Mouse (Mus musculus) megakaryocyte-erythroid progenitor cell, adult 5-6 weeks (primary cell): ENCODE measurements at regions not wholly inside any gene's neighbourhood (a gene's known extent, or its start where the extent isn't known, plus 50 kb on each side); places are given as distances from the start of the nearest gene placed in this dataset.
"Not testable (repeated sequence)": the region's sequence is repeated elsewhere in the genome, so short reads cannot be mapped to it uniquely, and the experiment has no call there.

Experiments used
- ATAC-seq: replicated peaks from 2 replicates; pipeline ENCODE4 v1.8.0; 2016; ENCODE audit warnings: mild to moderate bottlenecking, inconsistent platforms; ENCODE audit not compliant: severe bottlenecking, poor library complexity, low FRiP score, low TSS enrichment

DNA sequence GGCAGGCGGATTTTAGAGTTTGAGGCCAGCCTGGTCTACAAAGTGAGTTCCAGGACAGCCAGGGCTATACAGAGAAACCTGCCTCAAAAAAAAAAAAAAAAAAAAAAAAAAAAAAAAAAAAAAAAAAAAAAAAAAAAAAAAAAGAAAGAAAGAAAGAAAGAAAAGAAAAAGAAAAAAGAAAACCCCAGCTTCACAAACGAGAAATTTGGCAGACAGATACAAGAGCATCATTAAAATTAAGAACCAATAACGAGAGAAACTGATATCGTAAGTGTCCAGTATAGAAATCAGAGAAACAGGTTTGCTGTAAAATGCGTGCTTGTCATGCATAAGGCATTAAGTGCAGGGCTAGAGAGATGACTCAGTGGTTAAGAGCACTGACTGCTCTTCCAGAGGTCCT is 228.4 kb upstream of the Jarid2 start:
- ATAC-seq = not testable (repeated sequence)

DNA sequence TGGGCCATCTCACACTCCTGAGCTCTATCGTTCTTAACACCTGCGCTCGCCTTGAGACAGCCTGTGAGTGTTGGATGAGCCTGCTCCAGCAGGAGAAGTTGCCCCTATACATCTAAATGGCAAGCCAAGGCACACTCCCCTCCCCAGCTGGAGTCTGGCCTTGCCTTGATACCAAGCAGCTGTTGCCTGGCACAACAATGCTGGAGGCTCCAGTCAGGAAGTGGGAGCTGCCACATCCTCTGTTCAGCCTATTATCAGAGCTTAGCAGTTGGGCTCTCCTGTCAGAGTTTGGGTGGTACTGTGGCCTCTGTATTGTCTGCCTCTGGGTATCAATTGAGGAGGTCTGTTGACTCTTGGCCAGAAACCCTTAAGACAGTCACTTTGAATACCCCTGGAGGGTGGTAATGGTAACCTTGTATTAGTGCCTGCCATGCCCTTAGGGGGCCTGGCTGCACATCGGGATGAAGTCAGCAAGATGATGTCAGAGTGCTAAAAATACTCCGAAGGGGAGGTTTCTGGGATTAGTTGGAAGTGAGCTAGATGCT is 227.4 kb upstream of the Jarid2 start:
- ATAC-seq = peak; percentile 99

DNA sequence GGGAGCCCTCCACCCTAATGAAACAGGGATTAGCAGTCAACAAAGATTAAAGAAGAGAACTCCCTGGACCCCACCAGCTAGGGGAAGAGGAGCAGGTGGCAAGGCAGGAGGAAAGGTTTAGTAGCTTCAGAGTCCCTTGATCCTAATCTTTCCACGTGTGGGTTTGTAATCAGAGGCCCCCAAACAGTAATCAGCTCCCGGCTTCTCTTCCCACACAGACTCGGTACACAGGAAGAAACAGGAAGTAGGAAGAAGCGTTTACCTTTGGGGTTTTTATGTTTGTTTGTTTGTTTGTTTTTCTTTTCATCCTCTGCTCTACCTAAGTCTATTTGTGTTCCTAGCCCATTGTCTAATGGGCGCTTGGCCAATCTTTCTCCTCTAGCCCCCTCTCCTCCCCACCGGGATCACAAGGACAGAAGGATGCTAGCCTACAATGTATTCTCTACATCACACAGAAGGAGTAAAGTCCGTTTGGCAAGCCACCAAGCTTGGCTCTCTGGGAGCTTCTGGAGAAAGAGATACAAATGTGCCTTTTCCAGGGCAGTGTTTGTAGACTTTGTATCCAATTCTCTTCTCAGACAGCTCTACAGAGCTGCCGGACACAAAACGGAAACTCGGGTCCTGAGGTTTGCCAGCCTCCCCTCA is 226.5 kb upstream of the Jarid2 start:
- ATAC-seq = no peak

DNA sequence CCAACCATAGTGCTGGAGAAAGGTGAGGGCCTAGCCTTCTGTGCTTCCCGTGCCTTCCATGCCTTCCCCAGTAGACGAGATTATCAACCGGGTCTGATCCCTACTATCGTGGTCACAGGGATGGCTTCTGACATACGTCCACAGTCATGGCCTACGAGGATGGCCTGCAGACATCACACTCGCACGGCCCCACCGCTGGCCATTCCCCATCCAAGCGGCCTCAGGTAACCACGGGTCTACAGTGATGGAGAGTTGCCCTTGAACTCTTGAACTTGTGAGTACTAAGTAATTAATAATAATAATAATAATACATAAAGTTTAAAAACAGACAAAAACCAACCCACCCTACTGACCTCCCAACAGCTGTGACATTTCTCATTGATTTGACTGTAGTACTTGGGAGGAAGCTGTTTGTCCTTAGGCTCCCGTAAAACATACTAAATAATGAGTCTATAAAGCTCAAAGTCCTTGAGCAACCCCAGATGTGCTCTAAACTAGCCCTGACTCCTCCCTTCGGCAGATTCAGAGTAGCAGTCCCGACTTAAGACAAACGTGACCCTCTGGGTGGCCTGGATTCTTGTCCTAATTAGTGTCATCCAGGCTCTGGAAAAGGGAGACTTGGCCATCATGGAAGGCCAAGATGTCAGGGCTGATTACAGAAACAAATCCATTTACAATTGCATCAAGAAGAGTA is 225.9 kb upstream of the Jarid2 start:
- ATAC-seq = no peak

DNA sequence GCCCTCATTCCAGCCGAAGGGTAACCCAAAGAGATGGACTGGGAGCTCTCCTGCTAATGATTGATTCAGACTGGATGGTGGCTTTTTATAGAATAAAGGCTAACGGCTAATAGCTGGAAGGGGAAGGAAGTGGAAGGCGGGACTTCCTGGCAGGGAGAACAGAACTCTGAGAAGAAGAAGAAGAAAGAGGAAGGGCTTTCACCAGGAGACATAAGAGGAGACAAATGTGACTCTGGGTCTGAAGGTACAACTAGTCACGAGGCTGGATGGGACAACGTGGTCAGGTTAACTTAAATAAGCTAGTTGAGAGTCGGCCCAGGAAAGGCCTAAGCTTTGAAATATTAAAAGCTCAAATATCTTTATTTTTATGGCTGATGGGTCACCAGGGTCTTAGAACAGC is 224.8 kb upstream of the Jarid2 start:
- ATAC-seq = no peak

DNA sequence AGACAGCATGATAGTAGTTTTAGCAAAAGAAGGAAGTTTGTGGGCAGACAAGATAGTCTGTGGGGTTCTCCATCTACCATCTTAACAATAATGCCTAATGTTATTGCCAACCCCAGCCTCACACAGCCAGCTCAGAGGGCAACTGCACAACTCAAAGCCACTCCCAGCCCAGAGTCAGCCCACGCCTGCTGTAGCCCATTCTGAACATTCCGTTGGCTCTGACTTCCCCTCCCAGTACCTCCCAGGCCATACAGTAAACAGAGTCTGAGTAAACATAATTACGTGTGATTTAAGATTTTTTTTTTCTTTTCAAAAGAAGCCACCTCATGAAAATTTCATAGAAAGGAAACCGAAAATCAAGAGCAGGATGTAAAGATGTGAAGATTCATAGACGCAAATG is 222.3 kb upstream of the Jarid2 start:
- ATAC-seq = 0 out of 2 replicates have a peak, but pooled peaks have one; percentile 23

DNA sequence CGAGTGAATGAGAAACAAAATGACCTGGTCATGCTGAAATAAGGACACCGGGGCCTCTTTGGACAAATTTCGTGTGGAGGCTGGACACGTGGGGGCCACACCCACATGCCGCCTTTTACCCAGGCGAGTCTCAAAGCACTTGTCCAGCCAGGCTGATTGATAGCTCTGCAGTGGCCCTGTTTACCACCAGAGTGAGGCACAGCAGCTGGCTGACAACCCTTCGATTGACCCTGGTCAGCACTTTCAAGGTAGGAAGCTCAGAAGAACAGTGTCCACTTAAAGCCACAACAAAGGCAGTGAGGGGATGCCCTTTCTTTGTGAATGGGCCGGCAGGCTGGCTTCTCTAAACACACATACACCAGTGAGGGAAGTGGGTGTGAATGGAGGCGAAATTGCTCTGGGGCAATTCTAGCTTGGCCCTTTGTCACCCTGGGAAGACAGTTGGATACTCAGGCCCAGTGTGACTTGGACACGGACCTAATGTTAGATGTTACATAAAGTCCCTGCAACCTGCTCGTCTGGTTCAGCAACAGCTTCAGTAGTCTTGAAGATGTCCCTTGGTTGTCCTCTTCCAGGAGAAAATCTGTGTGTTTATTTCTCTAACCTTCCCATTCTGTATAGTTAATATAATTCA is 219.6 kb upstream of the Jarid2 start:
- no peak for ATAC-seq

DNA sequence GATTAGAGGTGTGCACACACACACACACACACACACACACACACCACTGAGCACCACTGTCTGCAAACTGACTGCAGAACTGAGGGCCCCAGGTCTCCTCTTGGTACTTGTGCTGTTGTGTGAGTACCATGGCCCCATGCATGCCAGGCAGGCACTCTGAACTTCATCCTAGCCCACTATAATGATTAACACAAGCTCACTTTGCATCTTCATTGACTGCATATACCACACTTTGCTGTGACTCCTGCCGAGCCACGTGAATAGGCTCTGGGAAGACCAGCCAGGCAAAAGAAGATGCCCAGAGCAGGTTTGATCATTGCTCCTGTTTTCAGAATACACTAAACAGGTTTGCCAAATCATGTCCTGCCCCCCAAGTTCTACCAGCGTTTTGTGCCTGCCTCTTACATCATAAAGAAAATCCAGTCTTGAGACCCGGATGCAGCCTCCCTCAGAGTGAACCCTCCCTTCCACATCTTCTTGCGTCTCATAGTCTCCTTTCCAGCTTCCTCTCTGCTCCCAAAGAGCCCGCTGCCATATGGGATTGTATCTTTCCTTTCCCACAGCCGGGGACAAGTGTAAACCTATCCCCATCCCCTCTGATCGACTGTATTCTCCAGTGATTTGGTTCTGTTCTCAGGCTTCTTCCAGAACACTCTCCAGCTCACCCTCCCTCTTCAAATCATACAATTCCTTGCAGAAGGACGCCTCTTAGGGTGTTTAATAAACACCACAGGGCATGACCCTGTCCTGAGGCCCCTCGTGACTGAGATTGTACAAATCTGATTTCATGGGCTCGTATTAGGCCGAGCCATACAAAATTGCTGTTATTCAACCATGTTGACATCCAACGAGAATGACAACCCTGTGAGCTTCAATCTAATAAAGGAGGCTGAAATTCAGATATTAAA is 215.6 kb upstream of the Jarid2 start:
- no peak for ATAC-seq

DNA sequence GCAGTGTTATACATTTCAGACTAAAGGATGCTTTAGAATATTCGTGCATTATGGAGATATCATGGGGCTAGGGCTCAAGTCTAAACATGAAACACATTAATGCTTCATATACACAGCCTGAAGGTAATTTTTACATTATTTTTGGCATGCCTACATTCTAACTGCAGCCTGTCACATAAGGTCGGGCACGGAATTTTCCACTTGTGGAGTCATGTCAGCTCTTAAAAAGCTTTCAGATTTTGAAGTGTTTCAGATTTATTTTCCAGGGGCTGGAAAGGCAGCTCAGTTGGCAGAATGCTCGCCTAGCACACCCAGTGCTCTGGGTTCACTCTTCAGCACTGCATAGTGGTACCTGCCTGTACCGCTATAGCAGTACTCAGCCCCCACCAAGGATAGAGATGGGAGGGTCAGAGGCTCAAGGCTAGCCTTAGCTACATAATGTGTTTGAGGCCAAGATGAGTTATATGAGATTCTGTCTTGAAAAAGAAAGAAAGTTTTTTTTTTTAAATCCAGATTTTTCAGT is 214.6 kb upstream of the Jarid2 start:
- ATAC-seq = no peak

DNA sequence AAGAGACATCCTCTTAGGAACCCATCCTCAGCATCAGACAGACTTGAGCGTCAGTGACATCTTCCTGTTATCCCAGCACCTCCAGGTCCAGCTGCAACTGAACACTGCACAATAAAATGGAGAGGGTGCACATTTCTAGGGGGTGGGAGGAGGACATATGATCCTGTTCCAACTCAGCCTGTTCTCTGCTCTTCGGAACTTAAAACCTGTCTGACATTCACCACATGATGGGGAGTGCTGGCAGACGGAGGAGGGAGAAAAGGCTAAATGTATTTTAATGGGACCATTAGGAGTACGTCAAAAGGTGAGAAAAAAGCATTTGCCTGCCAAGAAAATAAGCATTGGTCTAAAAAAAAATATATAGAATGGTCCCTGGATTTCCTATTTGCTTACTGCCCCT is 212.4 kb upstream of the Jarid2 start:
- ATAC-seq = no peak

DNA sequence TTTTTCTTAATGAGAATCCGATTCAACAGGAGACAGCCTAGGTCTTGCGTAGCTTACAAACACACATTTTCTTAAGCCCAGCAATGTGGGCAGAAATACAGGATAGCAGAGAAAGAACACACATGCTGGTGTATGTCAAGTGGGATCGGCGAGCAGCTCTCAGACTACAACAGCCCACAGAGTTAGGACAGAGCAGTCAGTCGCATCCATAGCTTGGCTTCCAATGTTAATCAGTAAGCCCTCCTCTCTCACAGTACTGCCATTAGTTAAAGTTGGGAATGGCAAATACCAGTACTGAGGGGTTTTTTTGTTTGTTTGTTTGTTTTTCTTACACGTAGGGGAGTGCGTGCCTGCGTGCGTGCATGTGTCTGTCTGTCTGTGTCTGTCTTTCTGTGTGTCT is 212.0 kb upstream of the Jarid2 start:
- ATAC-seq = no peak

DNA sequence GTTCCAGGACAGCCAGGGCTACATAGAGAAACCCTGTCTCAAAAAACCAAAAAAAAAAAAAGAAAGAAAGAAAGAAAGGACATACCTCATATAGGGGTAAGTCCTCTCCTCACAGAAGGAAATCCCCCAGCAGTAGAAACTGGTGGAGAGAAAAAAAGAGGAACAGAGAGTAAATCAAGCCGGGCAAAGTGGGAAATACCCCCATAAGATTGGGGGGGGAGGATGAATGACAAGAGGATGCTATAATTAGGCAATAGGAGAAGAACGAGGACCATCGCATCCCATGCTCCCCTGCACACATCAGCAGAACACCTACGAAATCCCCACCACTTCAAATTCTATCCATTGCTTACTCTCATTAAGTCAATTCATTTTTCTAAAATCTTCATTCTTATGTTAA is 211.1 kb upstream of the Jarid2 start:
- no peak for ATAC-seq

DNA sequence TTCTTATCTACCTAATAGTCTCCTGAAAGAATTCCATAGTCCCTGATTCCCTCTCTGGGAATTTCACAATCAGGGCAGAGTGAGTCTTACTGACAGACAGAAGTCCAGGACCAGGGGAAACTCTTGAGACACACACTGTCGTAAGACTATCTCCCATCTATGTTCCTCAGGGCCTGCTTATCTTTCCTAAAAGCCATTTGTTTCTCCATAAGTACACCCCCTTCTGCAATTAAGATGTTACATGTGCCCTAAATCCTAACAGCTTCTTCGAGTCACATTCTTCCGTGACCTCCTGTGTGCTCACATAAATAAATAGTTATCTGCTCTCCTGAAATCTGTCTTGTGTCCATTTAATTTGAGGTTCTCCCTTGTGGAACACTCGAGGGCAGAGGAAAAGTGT is 205.8 kb upstream of the Jarid2 start:
- no peak for ATAC-seq

DNA sequence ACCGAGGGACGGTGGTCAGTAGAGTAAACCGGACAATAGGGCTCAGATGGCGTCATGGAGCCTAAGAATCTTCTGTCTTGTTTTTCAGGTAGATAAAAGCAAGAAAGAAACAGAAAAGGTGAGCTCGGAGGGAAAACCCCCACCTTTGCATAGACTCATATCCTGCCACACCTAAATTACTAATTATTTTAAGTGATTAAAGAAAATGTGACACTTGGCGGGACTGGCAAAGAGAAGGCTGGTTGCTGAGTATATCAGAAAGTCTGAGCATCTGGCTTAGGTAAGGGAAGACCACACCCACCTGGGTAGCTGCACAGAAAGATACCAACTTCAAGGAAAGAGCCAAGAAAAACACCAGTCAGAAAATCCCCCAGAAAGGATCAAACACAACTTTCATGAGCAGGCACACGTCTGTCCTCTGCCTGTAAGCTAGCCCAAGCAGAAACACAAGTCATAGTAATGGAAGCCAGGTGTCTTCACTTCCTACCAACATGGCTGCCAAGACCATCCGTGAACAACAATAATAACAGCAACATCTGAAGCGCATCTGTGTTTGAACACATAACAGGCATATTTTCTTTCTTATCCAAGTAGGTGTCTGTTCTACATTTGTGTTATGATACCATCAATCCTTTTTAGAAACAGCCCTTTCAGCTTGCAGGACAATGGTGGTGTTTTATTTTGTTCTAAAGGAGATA is 198.3 kb upstream of the Jarid2 start:
- no peak for ATAC-seq

DNA sequence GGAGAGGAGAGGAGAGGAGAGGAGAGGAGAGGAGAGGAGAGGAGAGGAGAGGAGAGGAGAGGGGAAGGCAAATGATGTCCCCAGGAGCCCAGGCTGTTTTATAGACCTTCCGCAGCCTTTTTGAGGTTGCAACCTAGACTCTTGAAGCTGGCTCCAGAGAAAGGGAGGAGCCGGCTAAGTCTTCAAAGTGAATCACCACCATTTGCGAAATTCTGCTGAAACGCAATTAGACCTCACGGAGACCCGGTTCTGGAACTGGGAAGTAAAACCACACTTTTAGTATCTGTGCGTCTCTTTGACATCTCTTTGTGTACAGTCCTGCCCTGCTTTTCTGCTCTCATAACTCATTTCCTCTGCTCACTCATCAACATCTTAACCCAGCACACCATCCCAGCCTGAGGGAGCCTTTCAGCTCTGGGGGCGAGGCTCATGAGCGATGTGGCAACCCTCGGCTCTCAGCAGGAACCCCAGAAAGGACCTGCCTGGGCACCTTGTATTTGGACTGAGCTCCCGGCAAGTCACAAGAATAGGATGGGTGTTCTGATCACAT is 196.6 kb upstream of the Jarid2 start:
- no peak for ATAC-seq

DNA sequence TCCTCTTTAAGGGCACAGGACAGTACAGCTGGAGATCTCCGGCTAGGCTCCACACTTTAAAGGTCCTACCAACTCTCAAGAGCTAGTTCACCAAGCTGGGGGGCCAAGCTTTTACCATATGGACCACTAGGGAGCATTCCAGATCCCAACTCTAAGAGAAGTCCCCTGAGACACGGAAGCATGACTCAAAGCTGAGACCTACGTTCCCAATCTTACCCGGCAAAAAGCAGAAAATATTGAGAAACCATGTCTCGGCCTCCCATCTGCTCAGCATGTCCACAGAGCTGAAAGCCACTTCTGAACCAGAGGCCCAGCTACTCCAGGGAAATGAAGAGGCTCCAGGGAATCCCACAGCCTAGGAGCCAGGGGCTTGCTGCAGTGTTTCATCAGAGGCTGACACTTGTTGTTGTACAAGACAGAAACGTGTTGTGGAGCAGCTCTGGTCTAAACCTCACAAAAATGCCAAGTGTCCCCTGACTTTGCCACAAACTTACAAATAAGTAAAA is 194.6 kb upstream of the Jarid2 start:
- no peak for ATAC-seq

DNA sequence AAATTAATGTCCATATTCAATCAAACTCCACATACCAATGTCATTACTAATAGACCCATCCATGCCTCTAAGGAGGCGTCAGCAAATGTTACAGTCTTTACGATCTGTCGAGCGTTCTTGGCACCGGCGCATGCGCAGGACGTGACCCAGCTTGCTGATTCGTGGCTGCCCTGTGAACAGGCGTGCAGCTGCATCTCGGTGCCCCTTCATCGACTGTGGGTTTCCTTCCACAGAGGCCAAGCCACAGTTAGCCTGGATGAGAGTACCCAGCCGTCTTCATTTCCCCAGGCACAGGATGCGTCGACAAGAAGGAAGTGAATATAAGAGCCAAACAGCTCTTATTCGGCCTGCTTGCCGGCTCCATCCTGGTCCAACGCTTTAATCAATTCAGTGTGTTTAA is 193.8 kb upstream of the Jarid2 start:
- ATAC-seq = peak; percentile 52; the same call in 1 of the 2 replicates

DNA sequence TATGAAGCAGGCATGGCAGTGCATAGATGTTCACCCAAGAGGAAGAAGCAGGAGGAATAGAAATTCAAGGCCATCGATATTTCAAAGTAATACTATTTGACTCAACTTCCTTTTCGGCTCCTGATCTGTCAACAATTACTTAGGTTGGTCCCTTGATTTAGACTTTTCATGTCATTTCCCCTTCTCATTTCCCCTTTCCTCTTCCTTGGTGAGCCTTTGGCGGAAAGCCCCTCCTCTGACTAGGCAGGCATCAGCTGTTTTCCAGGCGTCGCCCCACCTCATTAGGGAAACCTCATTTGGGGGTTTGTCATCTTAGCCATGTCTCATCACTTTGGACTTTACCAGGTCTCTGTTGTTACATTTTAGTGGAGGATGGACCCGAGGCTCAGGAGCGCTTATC is 191.0 kb upstream of the Jarid2 start:
- no peak for ATAC-seq
